Mouse (Mus musculus) kidney, postnatal 36 days (tissue): Measurements from ENCODE around the gene Hccs.
"Not testable (repeated sequence)": the region's sequence is repeated elsewhere in the genome, so short reads cannot be mapped to it uniquely, and the experiment has no call there.

Experiments used
- DNase-seq, 2 experiments: peaks; one replicate each; pipeline ENCODE4 v3.0.0; 2021 to 2022; ENCODE audit warnings: mixed read lengths in 2 of 2

Gene Hccs

DNA sequence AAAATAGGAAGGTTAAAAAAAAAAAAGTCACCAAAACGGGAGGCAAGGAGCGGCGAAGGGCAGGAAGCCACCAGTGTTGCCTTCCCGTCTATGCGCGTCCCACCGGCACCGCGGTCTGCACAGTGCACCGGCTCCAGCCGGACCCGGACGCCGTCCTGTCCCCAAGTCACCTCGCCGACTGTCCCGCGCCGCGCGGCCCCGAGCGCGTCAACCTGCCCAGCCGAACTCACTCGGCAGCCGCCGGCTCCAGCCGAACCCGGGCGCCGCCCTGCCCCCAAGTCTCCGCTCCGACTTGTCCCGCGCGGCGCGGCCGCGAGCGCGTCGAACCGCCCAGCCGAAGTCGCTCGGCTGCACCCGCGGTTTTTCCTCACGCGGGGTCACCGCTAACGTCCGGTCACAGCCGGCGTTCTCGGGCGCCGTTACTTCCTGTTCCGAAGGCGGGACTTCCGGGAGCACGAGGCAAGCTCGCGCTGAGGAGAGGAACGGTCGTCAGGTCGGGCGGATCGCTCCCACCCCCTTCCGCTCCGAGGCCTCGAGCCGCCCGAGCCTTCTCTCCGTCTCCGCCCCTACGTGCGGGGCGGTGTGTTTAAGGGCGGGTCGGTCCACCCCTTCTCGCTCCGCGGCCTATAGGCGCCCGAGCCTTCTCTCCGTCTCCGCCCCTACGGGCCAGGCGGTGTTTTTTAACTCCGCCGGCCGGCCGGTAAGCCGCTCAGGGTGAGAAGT is at the start of gene Hccs:
Hccs (minus strand) TSS at position 428 of the 723 bp plus-strand sequence.
- DNase-seq, result peak; percentile 93

- no peak for DNase-seq
Observed at GRCm38 (mm10) chrX:169357146-169357772, 37.1 kb upstream of the Hccs start.

DNA sequence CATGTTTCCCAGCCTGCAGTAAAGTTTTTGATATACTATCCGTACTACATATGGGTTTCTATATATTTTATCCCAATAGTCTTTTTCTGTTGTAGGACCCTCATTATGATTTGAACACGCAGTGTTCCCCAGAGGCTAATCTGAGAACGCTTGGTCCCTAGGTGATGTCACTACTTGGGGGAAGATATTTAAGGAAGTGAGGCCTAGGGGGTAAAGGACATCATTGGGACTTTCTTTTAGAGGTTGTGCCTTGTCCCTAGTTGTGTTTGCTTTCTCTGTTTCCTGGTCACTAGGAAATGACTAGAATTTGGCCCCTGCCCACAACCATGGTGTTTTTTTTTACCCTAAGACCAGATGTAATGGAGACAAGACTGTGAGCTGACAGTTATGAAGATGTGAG is 18.0 kb upstream of the Hccs start:
- no peak for DNase-seq

GRCm38 (mm10) chrX:169337559-169337958 is 17.4 kb upstream of the Hccs start:
- DNase-seq, result no peak

DNA sequence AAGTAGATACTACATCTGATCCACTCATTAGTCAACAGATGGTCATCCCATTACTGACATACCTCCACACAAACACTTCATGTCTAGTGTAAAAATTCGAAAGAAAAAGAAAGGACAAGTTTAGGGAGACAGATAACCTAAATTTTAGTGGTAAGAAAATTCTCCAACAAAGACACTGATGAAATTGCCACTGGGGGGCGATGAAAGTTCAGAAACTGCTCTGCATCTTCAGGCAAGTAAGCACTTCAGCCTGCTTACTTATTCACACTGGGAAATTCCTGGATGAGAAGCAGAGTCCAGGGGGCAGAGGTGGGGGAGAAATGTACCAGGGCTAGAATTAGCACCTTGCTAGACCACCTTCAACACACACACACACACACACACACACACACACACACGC is 12.1 kb upstream of the Hccs start:
- DNase-seq, result peak; percentile 21 to 67

GRCm38 (mm10) chrX:169325929-169326595 is 5.9 kb upstream of the Hccs start:
- DNase-seq, result no peak

DNA sequence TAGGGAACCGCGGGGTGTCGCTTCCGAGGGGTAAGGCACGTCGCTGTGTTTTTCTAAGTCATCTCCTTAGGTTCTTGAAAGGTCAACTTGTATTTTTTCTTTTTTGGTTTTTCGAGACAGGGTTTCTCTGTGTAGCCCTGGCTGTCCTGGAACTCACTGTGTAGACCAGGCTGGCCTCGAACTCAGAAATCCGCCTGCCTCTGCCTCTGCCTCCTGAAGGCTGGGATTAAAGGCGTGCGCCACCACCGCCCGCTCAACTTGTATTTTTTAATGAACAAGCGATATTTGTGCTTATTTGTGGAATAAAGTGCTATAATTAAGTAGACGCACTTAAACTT is 465 bp upstream of the Hccs start:
- DNase-seq, result not testable (repeated sequence)

- DNase-seq, result peak in 1 of 2 experiments; percentile 6
Observed at GRCm38 (mm10) chrX:169319066-169319760, 959 bp downstream of the Hccs start.

DNA sequence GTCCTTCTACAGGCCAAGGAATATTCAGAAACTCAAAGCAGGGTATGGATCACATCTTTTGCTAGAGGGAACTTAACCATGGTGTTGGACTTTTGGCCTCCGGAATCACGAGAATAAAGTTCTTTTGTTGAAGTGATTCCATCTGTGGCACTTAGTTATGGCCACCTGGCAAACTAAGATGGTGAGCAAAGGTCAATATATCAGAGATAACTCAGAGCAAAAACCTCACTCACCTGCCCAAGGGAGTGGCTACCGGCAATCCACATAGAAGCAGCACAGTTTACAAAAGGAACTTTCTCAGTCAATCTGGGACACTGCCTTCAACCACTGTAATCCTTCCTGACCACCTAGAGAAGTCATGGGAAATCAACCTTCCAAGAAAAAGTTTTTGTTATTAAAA is 11.6 kb downstream of the Hccs start:
- no peak for DNase-seq

DNA sequence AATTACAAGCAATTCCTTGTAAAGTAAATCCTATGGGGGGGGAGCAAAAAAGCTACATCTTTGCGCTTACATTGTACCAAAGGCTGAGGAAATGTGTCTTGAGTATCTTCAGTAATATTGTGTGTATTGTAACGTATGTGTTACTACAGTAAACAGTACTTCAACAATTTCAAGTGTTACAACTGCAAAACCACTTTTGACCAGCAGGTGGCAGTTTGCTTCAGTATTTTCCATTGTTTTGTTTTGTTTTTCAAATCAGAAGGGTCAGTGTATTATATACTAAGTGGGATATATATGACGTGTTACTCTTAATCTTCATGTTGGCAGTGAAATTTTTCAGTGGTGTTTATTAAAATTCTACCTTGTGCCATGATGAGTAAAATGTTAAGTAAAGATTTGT is 16.2 kb downstream of the Hccs start:
- DNase-seq, result peak; percentile 16 to 68

DNA sequence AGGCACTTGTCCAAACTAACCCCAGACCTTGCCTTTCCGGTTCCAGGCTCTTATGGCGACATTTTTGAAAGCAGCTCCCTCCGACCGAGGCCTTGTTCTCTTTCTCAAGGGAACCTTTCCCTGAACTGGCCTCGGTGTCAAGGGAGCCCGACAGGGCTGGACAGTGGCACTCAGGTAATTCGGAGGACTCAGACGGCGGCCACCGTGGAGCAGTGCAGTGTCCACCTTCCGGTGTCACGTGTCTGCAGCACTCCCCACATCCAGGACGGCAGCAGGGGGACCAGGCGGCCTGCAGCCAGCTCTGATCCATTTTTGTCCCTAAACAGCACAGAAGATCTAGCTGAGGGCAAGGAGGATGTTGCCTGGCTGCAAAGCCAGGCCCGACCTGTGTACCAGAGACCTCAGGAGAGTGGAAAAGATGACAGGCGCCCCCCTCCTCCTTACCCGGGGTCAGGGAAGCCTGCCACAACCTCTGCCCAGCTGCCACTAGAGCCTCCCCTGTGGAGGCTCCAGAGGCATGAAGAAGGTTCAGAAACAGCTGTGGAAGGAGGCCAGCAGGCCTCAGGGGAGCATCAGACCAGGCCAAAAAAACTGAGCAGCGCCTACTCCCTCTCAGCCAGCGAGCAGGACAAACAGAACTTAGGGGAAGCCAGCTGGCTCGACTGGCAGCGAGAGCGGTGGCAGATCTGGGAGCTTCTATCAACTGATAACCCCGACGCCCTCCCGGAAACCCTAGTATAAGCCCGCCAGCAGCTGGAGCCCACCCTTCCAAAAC is 17.7 kb downstream of the Hccs start:
- peak; percentile 9 to 11 for DNase-seq

DNA sequence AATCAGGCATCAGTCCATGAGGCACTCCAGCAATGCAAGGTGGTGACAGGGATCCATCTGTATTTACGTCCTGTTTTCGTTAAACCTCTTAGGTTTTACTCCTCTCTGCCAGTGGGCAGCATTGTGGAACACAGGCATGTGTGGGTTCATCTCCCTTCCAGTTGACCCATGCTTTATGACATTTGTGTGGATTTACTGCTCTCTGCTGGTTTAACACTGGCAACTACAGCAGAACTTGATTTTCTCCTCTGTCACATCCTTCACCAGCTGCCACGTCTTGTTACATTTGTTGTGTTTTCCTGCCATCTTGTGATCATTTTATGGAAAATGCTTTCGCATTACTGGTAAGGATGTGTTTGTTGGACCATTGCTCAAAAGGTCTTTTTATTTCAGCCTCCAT is 20.6 kb downstream of the Hccs start:
- DNase-seq, result no peak

- DNase-seq, result no peak
Observed at GRCm38 (mm10) chrX:169263433-169264172, 56.6 kb downstream of the Hccs start.

- DNase-seq, result peak; percentile 1 to 7
Observed at GRCm38 (mm10) chrX:169262212-169262611, 58.0 kb downstream of the Hccs start.

GRCm38 (mm10) chrX:169261034-169261433 is 59.1 kb downstream of the Hccs start:
- no peak for DNase-seq

- no peak for DNase-seq
Observed at GRCm38 (mm10) chrX:169256741-169257140, 63.4 kb downstream of the Hccs start.

DNA sequence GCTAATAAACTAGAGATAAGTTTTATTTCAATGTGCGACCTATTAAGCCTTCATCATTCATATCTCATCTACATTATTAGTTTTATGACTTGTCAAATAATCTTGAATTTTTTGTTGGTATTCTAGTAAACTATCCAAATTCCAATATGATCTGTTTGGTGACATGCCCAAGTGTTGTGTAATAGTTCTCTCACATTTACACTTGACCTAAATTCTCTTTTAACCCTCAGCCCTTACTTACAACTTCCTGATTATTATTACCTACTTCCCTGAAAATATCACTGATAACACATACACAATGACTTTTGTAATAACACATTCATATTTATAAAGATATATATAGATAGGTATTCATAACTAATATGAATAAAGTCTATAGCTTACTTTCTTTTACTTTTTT is 64.3 kb downstream of the Hccs start:
- no peak for DNase-seq

- DNase-seq, result no peak
Observed at GRCm38 (mm10) chrX:169222357-169223062, 97.7 kb downstream of the Hccs start.

- no peak for DNase-seq
Observed at GRCm38 (mm10) chrX:169220064-169220463, 100.1 kb downstream of the Hccs start.

GRCm38 (mm10) chrX:169210019-169210418 is 110.2 kb downstream of the Hccs start:
- no peak for DNase-seq
